Mouse (Mus musculus) ES-E14 (cell line): Measurements from ENCODE around the gene Baz2b.

ENCODE experiments used
- HCFC1 ChIP-seq: IDR thresholded peaks from 2 replicates; pipeline ENCODE4 v1.6.1; 2012; ENCODE audit warnings: low read length, inconsistent platforms, borderline replicate concordance; ENCODE audit not compliant: insufficient read depth
- MAFK ChIP-seq: IDR thresholded peaks from 2 replicates; pipeline ENCODE4 v1.6.1; 2014; ENCODE audit warnings: mild to moderate bottlenecking, low read depth, low read length, inconsistent platforms; ENCODE audit not compliant: insufficient read depth
- ZC3H11A ChIP-seq: IDR thresholded peaks from 2 replicates; pipeline ENCODE4 v1.6.1; 2012; ENCODE audit warnings: low read depth, mild to moderate bottlenecking, inconsistent platforms, low read length, borderline replicate concordance

DNA sequence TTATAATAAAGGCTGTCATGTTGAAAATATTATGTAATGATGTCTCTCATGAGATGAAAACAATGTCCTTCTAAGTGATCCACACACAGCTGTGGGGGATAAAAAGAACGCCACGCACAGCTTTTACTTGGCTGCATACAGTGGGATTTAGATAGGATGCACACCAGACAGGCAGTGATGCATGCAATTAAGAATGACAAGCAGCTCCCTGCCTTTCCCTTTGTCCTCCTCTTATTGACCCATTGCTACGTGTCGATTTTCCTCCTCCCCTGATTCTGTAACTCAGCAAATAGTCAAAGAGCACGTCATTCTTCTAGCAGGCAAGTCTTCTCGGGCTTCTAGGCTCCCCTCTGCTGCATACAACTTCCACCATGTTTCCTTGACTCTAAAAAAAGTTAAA is 119.4 kb downstream of the Baz2b start:
- TF ChIP-seq ZC3H11A (no peak), HCFC1 (no peak), MAFK (no peak)
